Mouse (Mus musculus) liver, embryonic 14.5 days (tissue): ENCODE data around the gene Nabp2. TPM values are rescaled to one million over a fixed set of nuclear protein-coding genes. Genes with fewer than 3 reads are reported as not detected.

Source experiments
- ATAC-seq: fragments of 200-750 bp; cut with Nextera tagmentation; 2 replicates; pipeline ENCODE4 v1.8.0; 2017; ENCODE audit warnings: moderate number of reproducible peaks, mild to moderate bottlenecking, moderate library complexity; ENCODE audit not compliant: insufficient read depth
- DNase-seq, 3 experiments: peaks; one replicate each; pipeline ENCODE4 v3.0.0-alpha.2; 2012 to 2013; ENCODE audit warnings: low read depth in 3 of 3, low spot score in 3 of 3
- H3K27ac ChIP-seq: fragments of 300-500 bp; sonication (generic); 2 replicates; pipeline ENCODE4 v1.5.1; 2014; ENCODE audit warnings: moderate library complexity, mild to moderate bottlenecking, control low read depth, inconsistent platforms
- H3K27me3 ChIP-seq: fragments of 300-500 bp; sonication (generic); 2 replicates; pipeline ENCODE4 v1.6.1; 2014; ENCODE audit warnings: mild to moderate bottlenecking, low read length, moderate library complexity; ENCODE audit not compliant: control insufficient read depth, insufficient read depth
- H3K36me3 ChIP-seq: fragments of 300-500 bp; sonication (generic); replicated peaks from 2 replicates; pipeline ENCODE4 v1.6.1; 2014; ENCODE audit warnings: low read depth; ENCODE audit not compliant: control insufficient read depth, insufficient read depth
- H3K4me1 ChIP-seq, 2 experiments: fragments of 200-500 bp in 1 of 2; fragments of 300-500 bp in 1 of 2; sonication (generic) in 1 of 2; replicated peaks; 2 replicates each; pipeline ENCODE4 v1.6.1; 2012 to 2014; ENCODE audit warnings: antibody characterized with exemption in 1 of 2, inconsistent platforms in 1 of 2, low read length in 1 of 2; ENCODE audit not compliant: control insufficient read depth in 2 of 2, insufficient read depth in 2 of 2
- H3K4me2 ChIP-seq: fragments of 300-500 bp; sonication (generic); 2 replicates; pipeline ENCODE4 v1.6.1; 2014; ENCODE audit warnings: low read depth, mild to moderate bottlenecking, control low read depth, moderate library complexity
- H3K4me3 ChIP-seq, 2 experiments: fragments of 200-500 bp in 1 of 2; fragments of 300-500 bp in 1 of 2; sonication (generic) in 1 of 2; 2 replicates each; pipeline ENCODE4 v1.5.1; 2012 to 2014; ENCODE audit warnings: low read depth in 2 of 2, low read length in 2 of 2, mild to moderate bottlenecking in 2 of 2, control low read depth in 1 of 2, inconsistent platforms in 1 of 2, moderate library complexity in 1 of 2; ENCODE audit not compliant: insufficient read depth in 1 of 2
- H3K9ac ChIP-seq: fragments of 300-500 bp; sonication (generic); replicated peaks from 2 replicates; pipeline ENCODE4 v1.6.1; 2014; ENCODE audit warnings: mild to moderate bottlenecking, control low read depth, moderate library complexity
- H3K9me3 ChIP-seq: fragments of 300-500 bp; sonication (generic); 2 replicates; pipeline ENCODE4 v1.6.1; 2016; ENCODE audit warnings: low read length, mixed read lengths; ENCODE audit not compliant: control insufficient read depth
- CTCF ChIP-seq: IDR thresholded peaks from 2 replicates; pipeline ENCODE4 v1.5.1; 2016; ENCODE audit warnings: antibody characterized with exemption, low read depth, control low read depth
- EP300 ChIP-seq: IDR thresholded peaks from 2 replicates; pipeline ENCODE4 v1.6.1; 2016; ENCODE audit warnings: antibody characterized with exemption, low read depth
- WGBS: fragments of 180-500 bp; shearing (Covaris S2); extraction: QIAGEN DNeasy Blood & Tissue Kit; methylation state at CpG from one replicate; pipeline ENCODE4 v1.1.7; 2014; ENCODE audit not compliant: insufficient replicate concordance; 5-methylcytosine and 5-hydroxymethylcytosine counted together
- polyA plus RNA-seq, 2 experiments: library from polyadenylated mRNA; depleted of rRNA in 1 of 2; stranded (reverse) in 1 of 2; unstranded in 1 of 2; fragments of >200 nt; fragmentation: Nextera tagmentation in 1 of 2; extraction: Ambion mirVana in 1 of 2; gene quantifications; 2 replicates each; pipeline versions ENCODE4 v1.2.1 to v1.2.3; 2012 to 2014

Nabp2 gene
- polyA plus RNA-seq, 2 experiments, result 24.2 to 45.4 TPM

- Histone ChIP-seq H3K9me3 (no peaks in the 10 kb centered on the region), H3K4me3 (peak overlapping the region; percentile 79 to 93), H3K27ac (peak overlapping the region; percentile 79), H3K4me1 (peaks cover 8 to 24% of the 10 kb centered on the region in 2 experiments), H3K27me3 (no peaks in the 10 kb centered on the region), H3K4me2 (peak overlapping the region; percentile 86), H3K36me3 (no peaks in the 10 kb centered on the region; the same call in 1 of the 2 replicates), H3K9ac (peak overlapping the region; percentile 77)
- TF ChIP-seq EP300 (no peak), CTCF (no peak)
- DNase-seq, result no peak
- 32% methylated on average over 4 of the region's 4 CpGs for WGBS
- no peak for ATAC-seq
Measured at GRCm38 (mm10) chr10:128410560-128410845, 789 bp downstream of the Nabp2 start.

- peak; percentile 85 for ATAC-seq
- H3K9me3 ChIP-seq, result no peaks in the 10 kb centered on the region
- H3K27me3 ChIP-seq, result no peaks in the 10 kb centered on the region
- 6% methylated on average over 36 of the region's 36 CpGs for WGBS
- H3K27ac ChIP-seq, result peak overlapping the region; percentile 79
- TF ChIP-seq CTCF (peak; percentile 87), EP300 (no peak)
- peaks cover 8 to 24% of the 10 kb centered on the region in 2 experiments for H3K4me1 ChIP-seq
- H3K4me3 ChIP-seq, result peak overlapping the region; percentile 79 to 93
- H3K36me3 ChIP-seq, result no peaks in the 10 kb centered on the region; the same call in 1 of the 2 replicates
- peak; percentile 97 to 98 (median 98) for DNase-seq
- H3K4me2 ChIP-seq, result peak overlapping the region; percentile 86
- peak overlapping the region; percentile 77 for H3K9ac ChIP-seq
Measured at GRCm38 (mm10) chr10:128409692-128410559, 1.4 kb downstream of the Nabp2 start.

GRCm38 (mm10) chr10:128408591-128409535 lies 2.4 kb downstream of the Nabp2 start:
- ATAC-seq (no peak), DNase-seq (no peak)
- peak overlapping the region; percentile 4; the same call in 1 of the 2 replicates for H3K27ac ChIP-seq
- H3K9ac ChIP-seq, result peak overlapping the region; percentile 71
- TF ChIP-seq CTCF (no peak), EP300 (no peak)
- H3K4me2 ChIP-seq, result peak overlapping the region; percentile 86
- peaks cover 8 to 23% of the 10 kb centered on the region in 2 experiments for H3K4me1 ChIP-seq
- H3K36me3 ChIP-seq, result no peaks in the 10 kb centered on the region; the same call in 1 of the 2 replicates
- H3K27me3 ChIP-seq, result no peaks in the 10 kb centered on the region
- peak overlapping the region; percentile 78 to 79 for H3K4me3 ChIP-seq
- 17% methylated on average over 35 of the region's 35 CpGs for WGBS
- no peaks in the 10 kb centered on the region for H3K9me3 ChIP-seq

GRCm38 (mm10) chr10:128403931-128404330 lies 7.4 kb downstream of the Nabp2 start:
- Histone ChIP-seq H3K36me3 (no peaks in the 10 kb centered on the region; the same call in 1 of the 2 replicates), H3K9me3 (no peaks in the 10 kb centered on the region), H3K27me3 (no peaks in the 10 kb centered on the region), H3K4me2 (no peak overlapping the region), H3K27ac (no peak overlapping the region), H3K9ac (no peak overlapping the region), H3K4me1 (peaks cover 0 to 5% of the 10 kb centered on the region in 2 experiments; a peak in 1 of 4 replicates), H3K4me3 (no peak overlapping the region)
- 74% methylated on average over 7 of the region's 7 CpGs for WGBS
- no peak for ATAC-seq
- DNase-seq, result no peak
- TF ChIP-seq EP300 (no peak), CTCF (no peak)

DNA sequence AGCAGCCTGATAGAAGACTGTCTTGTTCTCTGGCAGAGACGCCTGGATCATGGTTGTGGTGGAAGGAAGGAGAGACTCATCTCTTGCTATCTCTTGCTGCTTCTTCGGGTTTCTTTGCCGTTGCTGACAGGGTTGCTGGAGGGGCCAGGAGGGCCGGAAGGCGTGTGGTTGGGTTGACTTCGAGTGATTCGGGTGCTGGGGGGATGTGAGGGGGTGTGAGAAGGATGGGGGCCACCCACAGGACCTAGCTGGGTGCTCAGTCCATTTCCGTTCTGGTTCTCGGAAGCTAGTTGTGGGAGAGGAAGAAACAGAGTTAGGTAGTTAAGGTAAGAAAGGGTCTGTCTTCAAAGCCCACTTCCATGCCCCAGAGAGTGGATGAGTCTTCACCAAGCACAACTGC lies 9.7 kb downstream of the Nabp2 start:
- DNase-seq (no peak), ATAC-seq (no peak)
- H3K27ac ChIP-seq, result no peak overlapping the region
- H3K36me3 ChIP-seq, result no peaks in the 10 kb centered on the region; the same call in 1 of the 2 replicates
- H3K4me1 ChIP-seq, result no peaks in the 10 kb centered on the region
- H3K9me3 ChIP-seq, result no peaks in the 10 kb centered on the region
- no peaks in the 10 kb centered on the region for H3K27me3 ChIP-seq
- TF ChIP-seq CTCF (no peak), EP300 (no peak)
- H3K4me3 ChIP-seq, result no peak overlapping the region
- H3K9ac ChIP-seq, result no peak overlapping the region
- H3K4me2 ChIP-seq, result no peak overlapping the region
- 59% methylated on average over 9 of the region's 9 CpGs for WGBS
